Mouse (Mus musculus): ENCODE data around the gene Tenm2. TPM values are rescaled to one million over a fixed set of nuclear protein-coding genes. Genes with fewer than 3 reads are reported as not detected.

Gene Tenm2
- polyA plus RNA-seq, 1 experiment from 2014 or later: 1.8 TPM

DNA sequence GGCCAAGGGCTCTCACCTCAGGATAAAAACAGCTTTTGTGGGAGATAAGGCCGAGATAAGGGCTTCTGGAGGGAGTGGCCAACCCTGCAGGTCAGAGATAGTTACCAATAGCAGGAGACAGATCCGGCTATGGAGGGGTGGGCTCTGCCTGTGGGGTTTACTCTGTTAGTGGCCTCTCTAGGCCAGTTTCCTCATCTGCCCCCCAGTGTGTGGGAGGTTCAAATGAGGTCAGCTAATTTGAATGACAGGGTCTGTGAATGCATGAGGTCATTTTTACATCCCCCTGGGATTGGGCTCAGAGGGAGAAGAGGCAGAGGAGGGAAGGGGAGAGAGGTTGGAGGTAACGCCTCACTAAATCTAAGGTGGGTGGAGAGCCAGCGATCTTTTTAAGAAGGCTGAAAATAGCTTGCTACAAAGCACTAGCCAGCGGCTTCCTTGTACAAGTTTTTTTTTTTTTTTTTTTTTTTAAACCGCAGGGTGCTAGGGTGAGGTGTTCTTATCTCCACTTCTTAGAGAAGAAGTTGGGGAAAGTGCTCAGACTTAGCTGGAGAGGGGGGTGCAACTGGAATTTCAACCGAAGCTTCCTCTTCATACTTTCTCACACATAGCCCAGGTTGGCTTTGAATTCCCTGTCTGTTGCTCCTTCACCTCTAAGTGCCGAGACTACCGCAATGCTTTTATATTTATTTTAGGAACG lies 1235.0 kb downstream of the Tenm2 start:
- Histone ChIP-seq H3K27me3 (ENCODE audit: poor library complexity, severe bottlenecking) (peaks cover 29% of the 10 kb centered on the region), H3K36me3 (replicated peaks) (no peaks in the 10 kb centered on the region), H3K4me1 (peaks cover 30% of the 10 kb centered on the region), H3K27ac (peak overlapping the region; percentile 70), H3K9me3 (peaks cover 4% of the 10 kb centered on the region; the same call in 1 of the 2 replicates), H3K4me3 (peak overlapping the region; percentile 43)
- WGBS: 2% methylated on average over 10 of the region's 10 CpGs
- DNase-seq (ENCODE audit: extremely low spot score, low spot score): no peak

DNA sequence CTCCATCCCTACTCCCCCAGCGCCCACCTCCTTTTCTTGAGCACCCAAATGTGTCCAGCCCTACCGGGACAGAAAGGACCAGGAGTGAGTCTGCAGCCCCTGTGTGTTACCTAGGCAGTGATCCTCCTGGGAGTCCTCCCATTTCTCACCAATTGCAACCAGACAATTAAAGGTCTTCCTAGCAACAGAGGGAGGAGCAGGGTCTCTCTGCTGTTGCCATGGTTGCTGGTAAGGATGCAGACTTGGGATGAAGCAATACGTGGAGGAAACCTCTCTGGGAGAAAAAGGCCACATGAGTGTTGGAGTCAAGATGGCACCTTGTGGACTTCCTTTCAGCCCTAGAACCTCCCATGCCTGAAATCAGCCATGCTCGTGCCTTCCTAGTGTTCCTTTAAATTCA lies 1235.7 kb downstream of the Tenm2 start:
- DNase-seq (ENCODE audit: extremely low spot score, low spot score): no peak
- H3K27ac ChIP-seq: peak overlapping the region; percentile 70
- H3K36me3 ChIP-seq (replicated peaks): no peaks in the 10 kb centered on the region
- peaks cover 27% of the 10 kb centered on the region for H3K27me3 ChIP-seq (ENCODE audit: poor library complexity, severe bottlenecking)
- peaks cover 6% of the 10 kb centered on the region; the same call in 1 of the 2 replicates for H3K9me3 ChIP-seq
- 10% methylated on average over 4 of the region's 4 CpGs for WGBS
- H3K4me3 ChIP-seq: no peak overlapping the region; the same call in 1 of the 2 replicates
- H3K4me1 ChIP-seq: peaks cover 30% of the 10 kb centered on the region

DNA sequence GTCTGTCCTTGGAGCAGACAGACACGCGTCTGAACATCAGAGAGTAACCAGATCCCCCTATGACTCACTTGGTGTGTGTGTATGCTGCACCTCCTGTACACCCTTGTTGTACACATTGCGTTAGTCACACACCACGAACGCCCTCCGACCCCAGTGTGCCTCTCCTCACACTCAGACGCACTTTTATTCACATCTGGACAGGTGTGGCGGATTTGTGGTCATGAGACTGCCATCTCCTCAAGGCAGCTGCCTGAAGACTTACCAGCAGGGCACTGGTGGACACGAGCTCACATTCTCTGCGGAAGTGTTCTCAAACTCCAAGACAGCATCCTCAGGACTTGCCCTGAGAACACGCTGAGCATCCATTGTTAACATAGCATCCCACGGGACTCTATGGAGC lies 1237.7 kb downstream of the Tenm2 start:
- no peak for DNase-seq (ENCODE audit: extremely low spot score, low spot score)
- peaks cover 6% of the 10 kb centered on the region; the same call in 1 of the 2 replicates for H3K9me3 ChIP-seq
- no peak overlapping the region for H3K4me3 ChIP-seq
- H3K27me3 ChIP-seq (ENCODE audit: poor library complexity, severe bottlenecking): peaks cover 21% of the 10 kb centered on the region
- WGBS: 89% methylated on average over 12 of the region's 12 CpGs
- no peak overlapping the region for H3K27ac ChIP-seq
- no peaks in the 10 kb centered on the region for H3K36me3 ChIP-seq (replicated peaks)
- peaks cover 30% of the 10 kb centered on the region for H3K4me1 ChIP-seq

DNA sequence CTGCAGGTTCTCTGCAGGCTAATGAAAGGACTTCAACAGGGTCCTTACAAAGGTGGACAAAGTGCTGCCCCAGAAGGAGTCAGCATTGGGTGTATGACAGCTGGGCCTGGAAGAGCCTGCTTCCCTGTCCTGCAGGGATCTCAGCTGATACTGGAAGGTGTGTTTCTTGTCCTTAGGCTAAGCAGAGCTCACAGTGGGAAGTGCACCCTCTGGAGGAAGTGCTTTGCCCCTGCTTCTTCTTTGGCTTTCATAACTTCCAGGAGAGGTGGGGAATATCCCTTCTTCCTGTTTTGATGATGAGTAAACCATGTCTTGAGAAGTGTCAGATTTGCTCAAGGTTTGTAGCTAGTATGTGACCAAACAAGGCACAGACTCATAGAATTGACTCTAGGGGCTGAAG lies 1240.5 kb downstream of the Tenm2 start:
- Histone ChIP-seq H3K27ac (no peak overlapping the region), H3K4me1 (peaks cover 9% of the 10 kb centered on the region), H3K36me3 (replicated peaks) (no peaks in the 10 kb centered on the region), H3K9me3 (peaks cover 6% of the 10 kb centered on the region; the same call in 1 of the 2 replicates), H3K4me3 (no peak overlapping the region), H3K27me3 (ENCODE audit: poor library complexity, severe bottlenecking) (peaks cover 12% of the 10 kb centered on the region)
- DNase-seq (ENCODE audit: extremely low spot score, low spot score): no peak

DNA sequence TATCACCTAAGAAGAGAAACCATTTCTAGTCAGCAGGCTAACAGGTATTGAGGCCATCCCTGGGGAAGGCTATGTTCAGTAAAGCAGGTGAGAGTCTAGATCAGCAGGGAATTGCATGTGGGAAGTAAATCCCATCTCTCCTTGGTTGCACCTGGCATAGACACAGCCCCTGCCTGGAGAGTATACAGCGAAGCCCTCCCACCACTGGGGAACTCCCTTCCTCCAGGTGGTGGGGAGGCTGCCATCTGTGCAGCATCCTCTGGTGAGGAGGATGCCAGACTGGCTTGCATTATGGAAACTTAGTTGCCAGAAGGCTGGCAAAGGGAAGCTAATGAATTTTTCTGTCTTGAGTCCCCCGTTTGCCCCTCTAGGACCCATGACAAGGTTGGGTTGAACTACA lies 1243.9 kb downstream of the Tenm2 start:
- Histone ChIP-seq H3K27me3 (ENCODE audit: poor library complexity, severe bottlenecking) (peaks cover 13% of the 10 kb centered on the region), H3K27ac (no peak overlapping the region), H3K36me3 (replicated peaks) (no peaks in the 10 kb centered on the region), H3K4me1 (no peaks in the 10 kb centered on the region), H3K4me3 (no peak overlapping the region), H3K9me3 (peaks cover 6% of the 10 kb centered on the region; the same call in 1 of the 2 replicates)
- DNase-seq (ENCODE audit: extremely low spot score, low spot score): no peak
- 86% methylated on average over 2 of the region's 2 CpGs for WGBS

DNA sequence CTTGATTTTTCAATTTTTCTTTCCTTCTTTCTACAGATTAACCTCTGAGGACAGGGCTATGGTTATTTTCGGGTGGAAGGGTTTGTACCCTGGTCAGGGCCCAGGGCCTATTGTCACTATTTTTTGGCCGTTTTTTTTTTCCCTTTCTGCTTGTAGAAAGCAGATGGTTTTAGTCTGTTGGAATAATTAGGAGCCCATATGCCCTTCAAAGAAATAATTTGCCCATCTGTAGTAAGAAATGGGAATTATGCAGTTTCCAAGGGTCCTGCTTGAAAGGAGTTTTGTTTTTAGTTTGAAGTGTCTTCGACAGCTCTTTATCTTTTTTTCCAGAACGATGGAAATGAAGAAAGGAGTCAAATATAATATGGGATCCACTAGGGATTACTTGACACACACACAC lies 1245.8 kb downstream of the Tenm2 start:
- H3K4me3 ChIP-seq: no peak overlapping the region
- DNase-seq (ENCODE audit: extremely low spot score, low spot score): no peak
- no peaks in the 10 kb centered on the region for H3K9me3 ChIP-seq
- H3K4me1 ChIP-seq: peaks cover 14% of the 10 kb centered on the region
- H3K27ac ChIP-seq: no peak overlapping the region
- WGBS: 76% methylated on average over 4 of the region's 4 CpGs
- H3K36me3 ChIP-seq (replicated peaks): no peaks in the 10 kb centered on the region
- peaks cover 31% of the 10 kb centered on the region for H3K27me3 ChIP-seq (ENCODE audit: poor library complexity, severe bottlenecking)

DNA sequence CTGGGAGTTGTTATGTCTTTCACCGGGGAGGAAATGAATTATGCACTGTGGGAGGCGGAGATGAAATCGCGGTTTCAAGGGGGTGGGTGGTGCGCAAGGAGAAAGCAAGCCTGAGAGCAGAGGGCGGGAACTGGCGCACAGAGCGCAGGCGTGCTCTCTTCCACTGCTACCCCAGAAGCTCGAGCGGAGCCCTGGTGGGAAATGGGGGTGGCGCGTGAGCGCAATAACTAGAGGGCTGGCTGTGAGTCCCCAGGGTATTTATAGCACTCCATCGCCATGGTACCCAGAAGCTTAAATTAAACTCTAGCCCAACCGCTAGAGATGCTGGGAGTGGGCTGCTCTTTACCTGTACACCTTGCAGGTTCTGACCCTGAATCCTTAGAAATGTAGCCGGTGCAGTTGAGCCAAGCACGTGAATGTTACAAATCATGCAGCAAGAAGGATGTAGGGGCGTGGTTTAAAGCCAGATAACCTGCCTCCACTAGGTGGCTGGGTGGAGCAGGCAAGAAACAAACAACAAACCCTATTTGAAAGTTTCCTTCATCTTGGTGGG lies 1249.8 kb downstream of the Tenm2 start:
- Histone ChIP-seq H3K27me3 (ENCODE audit: poor library complexity, severe bottlenecking) (peaks cover 66% of the 10 kb centered on the region), H3K9me3 (no peaks in the 10 kb centered on the region), H3K36me3 (replicated peaks) (no peaks in the 10 kb centered on the region), H3K4me1 (peaks cover 20% of the 10 kb centered on the region), H3K4me3 (peak overlapping the region; percentile 44), H3K27ac (peak overlapping the region; percentile 75)
- no peak for DNase-seq (ENCODE audit: extremely low spot score, low spot score)
- WGBS: 3% methylated on average over 19 of the region's 19 CpGs

DNA sequence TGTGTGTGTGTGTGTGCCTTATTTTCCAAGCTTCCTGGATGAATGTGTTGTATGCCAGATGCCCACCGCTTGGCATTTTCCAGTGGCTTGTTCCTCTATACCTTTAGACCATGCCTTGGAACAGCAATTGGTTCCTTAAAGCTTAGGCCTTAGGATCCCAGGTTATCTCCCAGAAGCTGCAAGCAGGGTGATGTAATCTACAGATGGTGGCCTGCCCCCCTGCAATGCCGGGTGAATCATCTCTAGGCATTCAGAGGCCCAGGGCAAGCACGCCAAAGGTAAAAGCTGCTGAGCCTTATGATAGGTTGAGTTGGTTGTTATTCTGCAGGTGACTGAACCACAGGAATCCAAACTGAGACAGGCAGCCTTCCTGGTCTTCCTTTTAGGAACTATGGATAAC lies 1253.0 kb downstream of the Tenm2 start:
- DNase-seq (ENCODE audit: extremely low spot score, low spot score): no peak
- Histone ChIP-seq H3K27me3 (ENCODE audit: poor library complexity, severe bottlenecking) (peaks cover 91% of the 10 kb centered on the region), H3K36me3 (replicated peaks) (no peaks in the 10 kb centered on the region), H3K9me3 (no peaks in the 10 kb centered on the region), H3K4me1 (peaks cover 51% of the 10 kb centered on the region), H3K27ac (no peak overlapping the region), H3K4me3 (no peak overlapping the region)
- 86% methylated on average over 3 of the region's 3 CpGs for WGBS

DNA sequence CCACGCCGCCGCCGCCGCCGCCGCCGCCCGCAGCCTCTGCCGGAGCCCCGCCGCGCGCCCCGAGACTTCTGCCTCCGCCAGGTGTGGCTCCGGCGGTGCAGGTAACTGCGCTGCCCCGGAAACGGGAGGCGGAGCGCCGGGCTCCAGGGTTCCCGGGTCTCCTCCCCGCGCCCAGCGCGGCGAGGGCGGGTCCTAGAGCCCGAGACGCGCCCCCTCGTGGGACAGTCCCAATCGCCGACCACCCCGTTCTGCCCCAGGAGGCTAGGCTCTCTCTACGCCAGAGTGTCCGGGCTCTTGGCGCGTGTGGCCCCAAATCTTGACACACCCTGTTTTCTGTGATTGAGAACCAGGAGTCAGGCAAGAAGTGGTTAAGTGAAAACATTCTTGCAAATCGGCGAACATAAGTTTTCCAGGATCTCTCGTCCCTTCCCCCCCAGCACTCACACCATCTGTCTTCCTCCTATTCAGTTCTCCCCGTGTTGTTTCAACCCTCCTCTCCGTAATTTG lies 1255.3 kb downstream of the Tenm2 start, which contains the start of gene Wwc1:
Wwc1 (minus strand) TSS at position 117 of the 507 bp plus-strand sequence.
- 4% methylated on average over 47 of the region's 47 CpGs for WGBS
- Histone ChIP-seq H3K4me3 (peak within 1 kb of the TSS; percentile 84), H3K9me3 (no peaks in the 10 kb centered on the region), H3K27me3 (ENCODE audit: poor library complexity, severe bottlenecking) (peaks cover 76% of the 10 kb centered on the region), H3K27ac (peak within 1 kb of the TSS; percentile 90), H3K4me1 (peaks cover 62% of the 10 kb centered on the region), H3K36me3 (replicated peaks) (no peaks in the 10 kb centered on the region)
- peak; percentile 75 for DNase-seq (ENCODE audit: extremely low spot score, low spot score)

DNA sequence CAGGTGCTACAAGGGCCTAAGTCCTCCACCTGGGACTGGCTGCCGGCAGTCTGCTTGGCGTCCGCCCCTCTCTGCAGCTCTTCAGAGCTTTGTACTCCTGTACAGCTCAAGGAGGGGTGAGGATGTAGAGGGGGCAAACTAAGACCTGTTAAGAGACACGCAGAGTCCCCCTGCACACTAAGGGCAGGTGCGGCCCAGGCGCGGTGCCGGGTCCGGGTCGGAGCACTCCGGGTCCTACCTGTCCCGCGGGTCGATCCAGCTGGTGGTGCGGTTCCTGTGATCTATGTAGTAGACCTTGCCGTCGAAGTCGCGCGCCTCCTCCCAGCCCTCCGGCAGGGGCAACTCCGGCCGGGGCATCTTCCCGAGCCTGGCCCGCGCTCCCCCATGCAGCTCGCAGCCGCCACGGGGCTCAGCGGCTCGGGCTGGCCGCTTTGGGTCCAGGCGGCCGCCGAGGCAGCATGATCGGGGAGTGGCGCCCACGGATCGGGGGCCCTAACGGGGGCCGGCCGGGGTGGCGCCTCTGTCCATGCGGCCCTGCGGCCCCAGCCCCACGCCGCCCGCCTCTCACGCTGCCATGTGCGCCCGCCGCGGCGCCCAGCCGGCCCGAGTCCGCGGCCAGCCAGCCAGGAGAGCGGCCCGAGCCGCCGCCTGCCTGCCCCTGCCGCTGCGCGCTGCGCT lies 1255.9 kb downstream of the Tenm2 start:
- Histone ChIP-seq H3K36me3 (replicated peaks) (no peaks in the 10 kb centered on the region), H3K9me3 (no peaks in the 10 kb centered on the region), H3K27ac (peak overlapping the region; percentile 90), H3K27me3 (ENCODE audit: poor library complexity, severe bottlenecking) (peaks cover 70% of the 10 kb centered on the region), H3K4me1 (peaks cover 59% of the 10 kb centered on the region), H3K4me3 (peak overlapping the region; percentile 84)
- peak; percentile 53 for DNase-seq (ENCODE audit: extremely low spot score, low spot score)
- under 1% methylated on average over 64 of the region's 66 CpGs for WGBS

DNA sequence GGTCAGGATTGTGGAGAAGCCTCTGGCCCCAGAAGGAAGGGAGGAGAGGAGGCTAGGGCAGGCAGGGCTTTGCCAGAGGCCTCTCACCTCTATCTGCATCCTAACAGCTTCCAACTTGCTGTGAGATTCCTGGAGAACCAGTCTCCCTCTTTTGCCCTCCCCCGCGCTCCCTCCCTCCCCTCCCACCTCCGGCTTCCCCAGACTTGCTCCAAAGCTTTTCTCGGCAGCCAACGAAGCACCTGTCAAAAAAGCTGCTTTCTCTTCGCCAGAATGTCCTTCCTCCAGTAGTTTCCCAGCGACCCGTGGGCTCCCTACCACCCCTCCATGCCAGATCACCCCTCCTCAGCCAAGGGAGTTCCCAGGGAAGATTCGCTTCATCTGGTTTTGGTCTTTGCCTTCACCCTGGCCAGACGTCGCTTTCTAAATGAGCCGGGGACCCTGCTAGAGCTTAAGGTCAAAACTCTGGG lies 1256.5 kb downstream of the Tenm2 start:
- peaks cover 64% of the 10 kb centered on the region for H3K27me3 ChIP-seq (ENCODE audit: poor library complexity, severe bottlenecking)
- no peak for DNase-seq (ENCODE audit: extremely low spot score, low spot score)
- WGBS: under 1% methylated on average over 12 of the region's 12 CpGs
- H3K4me1 ChIP-seq: peaks cover 62% of the 10 kb centered on the region
- peak overlapping the region; percentile 84 for H3K4me3 ChIP-seq
- H3K27ac ChIP-seq: peak overlapping the region; percentile 90
- H3K9me3 ChIP-seq: no peaks in the 10 kb centered on the region
- no peaks in the 10 kb centered on the region for H3K36me3 ChIP-seq (replicated peaks)

DNA sequence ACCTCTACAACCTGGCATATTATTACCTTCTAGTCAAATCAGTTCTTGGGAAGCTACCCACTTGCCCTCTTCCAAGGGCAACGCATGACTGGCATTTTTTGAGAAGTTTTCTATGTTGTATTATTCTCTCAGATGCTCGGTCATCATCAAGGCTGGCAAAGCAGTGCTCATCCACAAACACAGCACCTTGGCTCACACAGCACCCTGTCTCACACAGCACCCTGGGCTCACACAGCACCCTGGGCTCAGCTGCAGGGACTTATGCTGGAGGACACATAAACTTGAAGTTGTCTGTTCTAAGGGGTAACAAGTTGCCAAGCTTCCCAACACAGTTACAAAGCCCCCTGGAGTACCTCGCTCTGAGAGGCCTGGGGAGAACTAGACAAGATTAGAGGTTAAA lies 1258.0 kb downstream of the Tenm2 start:
- DNase-seq (ENCODE audit: extremely low spot score, low spot score): no peak
- H3K4me3 ChIP-seq: no peak overlapping the region; the same call in 1 of the 2 replicates
- peaks cover 77% of the 10 kb centered on the region for H3K4me1 ChIP-seq
- H3K27ac ChIP-seq: no peak overlapping the region
- peaks cover 59% of the 10 kb centered on the region for H3K27me3 ChIP-seq (ENCODE audit: poor library complexity, severe bottlenecking)
- no peaks in the 10 kb centered on the region for H3K9me3 ChIP-seq
- H3K36me3 ChIP-seq (replicated peaks): no peaks in the 10 kb centered on the region
- WGBS: 82% methylated on average over 3 of the region's 3 CpGs

DNA sequence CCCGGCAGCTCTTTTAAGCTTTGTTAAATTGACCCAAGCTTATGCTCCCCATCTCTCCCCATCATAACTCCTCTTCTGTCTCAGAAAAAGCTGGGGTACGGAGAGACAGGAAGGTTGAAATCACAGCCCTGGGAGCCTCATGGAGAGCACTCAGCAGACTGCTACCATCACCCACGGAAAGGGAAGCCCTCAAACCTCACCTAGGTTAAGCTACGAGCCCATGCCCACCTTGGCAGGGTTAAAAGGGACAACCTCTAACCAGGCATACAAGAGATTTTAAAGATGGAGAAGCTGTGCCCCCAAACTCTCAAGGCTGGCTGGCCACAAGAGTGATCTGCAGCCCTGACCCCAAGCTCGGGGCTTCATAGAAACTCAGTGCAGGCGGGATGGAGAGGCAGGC lies 1258.7 kb downstream of the Tenm2 start:
- H3K4me1 ChIP-seq: peaks cover 84% of the 10 kb centered on the region
- no peaks in the 10 kb centered on the region for H3K36me3 ChIP-seq (replicated peaks)
- H3K9me3 ChIP-seq: no peaks in the 10 kb centered on the region
- H3K27me3 ChIP-seq (ENCODE audit: poor library complexity, severe bottlenecking): peaks cover 52% of the 10 kb centered on the region
- H3K27ac ChIP-seq: peak overlapping the region; percentile 67
- no peak for DNase-seq (ENCODE audit: extremely low spot score, low spot score)
- peak overlapping the region; percentile 26 for H3K4me3 ChIP-seq
- 37% methylated on average over 6 of the region's 6 CpGs for WGBS

All from forebrain, embryonic 10.5 days (tissue).